Comparison of ENCODE assay signal across 22 mouse cellular contexts in genomic region chr11:55867141-55867540, GRCm38 (mm10).
"Had no signal": no experiment of that assay in that cellular context is flagged by ENCODE, and none has a peak within 500 bp of the region (broad histone marks: within the 10 kb centered on the region; RNA-seq: fewer than 3 reads in every experiment).

No protein-coding gene starts in this region.

- H3K27ac ChIP-seq: heart, adult 2 months; heart, embryonic 13.5 days; heart, embryonic 15.5 days; hindbrain, embryonic 13.5 days; hindbrain, embryonic 15.5 days; hindbrain, postnatal 0 days; layer of hippocampus, adult 2 months; limb, embryonic 13.5 days; limb, embryonic 15.5 days had no signal

- H3K4me3 ChIP-seq: heart, adult 2 months; heart, embryonic 13.5 days; heart, embryonic 15.5 days; hindbrain, embryonic 13.5 days; hindbrain, embryonic 15.5 days; layer of hippocampus, adult 2 months; limb, embryonic 13.5 days; limb, embryonic 15.5 days had no signal

- H3K27me3 ChIP-seq: heart, embryonic 13.5 days; heart, embryonic 15.5 days; hindbrain, embryonic 13.5 days; hindbrain, embryonic 15.5 days; limb, embryonic 13.5 days; limb, embryonic 15.5 days had no signal

- H3K9me3 ChIP-seq: heart, embryonic 13.5 days; heart, embryonic 15.5 days; hindbrain, embryonic 13.5 days; hindbrain, embryonic 15.5 days; limb, embryonic 13.5 days; limb, embryonic 15.5 days had no signal

- ATAC-seq: forebrain, postnatal 0 days; hindbrain, postnatal 0 days; intestine, embryonic 16.5 days had no signal

- H3K4me2 ChIP-seq: heart, embryonic 11.5 days; heart, embryonic 13.5 days; heart, embryonic 15.5 days; hindbrain, embryonic 13.5 days; hindbrain, embryonic 15.5 days; limb, embryonic 13.5 days; limb, embryonic 15.5 days had no signal

- H3K4me1 ChIP-seq: heart, embryonic 13.5 days; heart, embryonic 15.5 days; hindbrain, embryonic 13.5 days; hindbrain, embryonic 15.5 days; limb, embryonic 13.5 days; limb, embryonic 15.5 days had no signal

- H3K36me3 ChIP-seq: heart, embryonic 13.5 days; heart, embryonic 15.5 days; hindbrain, embryonic 13.5 days; hindbrain, embryonic 15.5 days; limb, embryonic 13.5 days; limb, embryonic 15.5 days had no signal

- DNase-seq: forebrain, postnatal 0 days; gastrocnemius, postnatal 14 days; gastrocnemius, postnatal 36 days; heart, adult 2 months; heart, postnatal 14 days; heart, postnatal 36 days; kidney, adult 11 months; kidney, adult 8-10 months; kidney, postnatal 10 days; kidney, postnatal 25 days; kidney, postnatal 4 days; left cerebral cortex, postnatal 4 days had no signal

- H3K9ac ChIP-seq: forebrain, postnatal 0 days; heart, embryonic 13.5 days; heart, embryonic 15.5 days; hindbrain, embryonic 13.5 days; hindbrain, embryonic 15.5 days; limb, embryonic 13.5 days; limb, embryonic 15.5 days had no signal
